Mouse (Mus musculus) thymus, postnatal 10 days (tissue): ENCODE results near the gene Sarm1.

ENCODE experiments used
- DNase-seq, 2 experiments: peaks; one replicate each; pipeline ENCODE4 v3.0.0; 2021; ENCODE audit warnings: low spot score in 2 of 2

Gene Sarm1

GRCm38 (mm10) chr11:78463286-78464036 lies 34.1 kb downstream of the Sarm1 start:
- DNase-seq, result no peak

DNA sequence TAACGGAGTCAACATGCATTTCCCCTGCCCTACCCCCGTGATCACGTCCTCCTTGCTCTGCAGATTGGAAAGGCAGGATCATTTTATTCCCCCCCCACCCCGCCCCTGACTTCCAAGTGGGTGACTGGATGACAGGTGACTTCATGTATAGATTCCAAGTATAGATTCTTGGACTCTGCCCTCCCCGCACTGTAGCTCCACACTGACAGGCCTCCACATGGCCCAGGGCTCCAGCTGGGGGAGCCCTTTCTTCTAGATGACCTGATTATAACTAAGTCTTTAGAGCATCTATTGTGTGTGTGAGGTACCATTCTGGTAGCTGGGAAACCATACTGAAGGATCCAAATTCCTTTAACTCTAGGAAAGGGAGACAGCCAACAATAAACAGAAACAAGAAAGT lies 34.9 kb downstream of the Sarm1 start:
- no peak for DNase-seq

DNA sequence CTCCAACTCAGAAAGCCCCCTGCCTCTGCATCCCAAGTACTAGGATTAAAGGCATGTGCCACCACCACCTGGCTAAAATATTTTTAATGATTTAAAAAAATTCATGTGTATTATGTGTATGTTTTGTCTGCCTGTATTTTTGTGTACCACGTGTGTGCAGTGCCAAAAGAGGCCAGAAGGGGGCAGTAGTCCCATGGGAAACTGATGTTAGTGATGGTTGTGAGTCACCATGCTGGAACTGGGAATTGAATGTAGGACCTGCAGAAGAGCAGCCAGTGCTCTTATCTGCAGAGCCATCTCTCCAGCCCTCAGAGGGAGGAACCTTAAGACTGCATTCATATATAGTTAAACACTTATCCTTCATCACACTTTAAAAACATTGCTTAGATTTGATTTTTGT lies 35.7 kb downstream of the Sarm1 start:
- DNase-seq, result no peak

DNA sequence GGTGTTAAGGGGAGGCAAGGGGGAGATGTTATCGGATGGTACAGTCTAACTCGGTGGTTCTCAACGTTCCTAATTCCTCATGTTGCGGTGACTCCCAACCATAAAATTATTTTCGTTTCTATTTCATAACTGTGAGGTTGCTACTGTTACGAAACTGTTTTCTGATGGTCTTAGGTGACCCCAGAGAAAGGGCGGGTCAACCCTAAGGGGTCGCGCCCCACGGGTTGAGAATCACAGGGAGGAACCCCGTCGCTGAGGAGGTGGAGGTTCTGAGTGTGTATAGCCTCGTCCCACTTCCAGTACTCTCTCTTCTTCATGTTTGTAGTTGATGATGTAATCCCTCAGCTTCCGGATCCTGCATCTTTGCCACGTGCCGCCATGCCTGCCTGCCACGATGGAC lies 38.8 kb downstream of the Sarm1 start:
- DNase-seq, result no peak

DNA sequence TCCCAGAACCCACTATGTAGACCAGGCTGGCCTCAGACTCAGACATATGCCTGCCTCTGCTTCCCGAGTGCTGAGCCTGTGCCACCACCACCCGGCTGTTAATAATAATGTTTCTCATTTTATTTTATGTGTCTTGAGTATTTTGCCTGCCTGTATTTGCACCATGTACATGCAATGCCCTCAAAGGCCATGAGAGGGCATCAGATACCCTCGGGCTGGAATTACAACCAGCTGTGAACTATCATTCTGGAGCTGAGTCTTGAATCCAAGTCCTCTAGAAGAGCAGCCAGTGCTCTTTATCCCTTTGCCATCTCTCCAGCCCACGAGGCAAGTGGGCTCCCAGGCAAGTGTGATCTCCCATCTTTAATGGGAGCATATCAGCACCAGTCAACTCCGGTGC lies 42.2 kb downstream of the Sarm1 start:
- DNase-seq, result peak in 1 of 2 experiments; percentile 29

DNA sequence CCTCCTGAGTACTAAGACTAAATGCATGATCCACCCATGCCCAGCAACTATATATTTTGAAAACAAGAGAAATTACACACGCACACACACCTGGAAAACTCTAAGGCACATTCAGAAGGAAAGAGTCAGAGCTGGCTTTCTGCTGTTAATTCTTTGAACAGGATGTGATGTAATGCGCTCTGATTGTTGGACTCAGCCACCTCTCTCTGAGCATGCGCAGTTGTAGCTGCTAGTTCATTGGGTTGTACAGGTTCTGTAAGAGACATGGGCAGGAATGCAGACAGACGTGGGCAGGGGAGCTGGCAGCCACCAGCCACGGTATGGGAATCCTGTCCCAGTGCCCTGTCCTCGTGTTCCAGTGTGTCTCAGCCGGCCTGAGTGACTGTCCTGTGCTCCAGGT lies 43.3 kb downstream of the Sarm1 start:
- DNase-seq, result no peak

DNA sequence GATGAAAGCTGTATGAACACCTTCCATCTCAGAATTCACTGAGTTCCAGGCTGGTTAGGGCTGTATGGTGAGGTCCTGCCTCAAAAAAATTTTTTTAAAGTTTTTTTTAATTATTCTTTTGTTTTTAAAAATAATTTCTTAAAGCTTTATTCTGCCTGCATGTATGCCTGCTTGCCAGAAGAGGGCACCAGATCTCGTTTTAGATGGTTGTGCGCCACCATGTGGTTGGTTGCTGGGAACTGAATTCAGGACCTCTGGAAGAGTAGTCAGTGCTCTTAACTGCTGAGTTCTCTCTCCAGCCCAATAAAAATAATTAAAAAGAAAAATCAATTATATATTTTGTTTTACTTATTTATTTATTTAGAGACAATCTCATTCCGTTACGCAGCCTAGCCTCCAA lies 43.9 kb downstream of the Sarm1 start:
- peak; percentile 33 to 79 for DNase-seq

DNA sequence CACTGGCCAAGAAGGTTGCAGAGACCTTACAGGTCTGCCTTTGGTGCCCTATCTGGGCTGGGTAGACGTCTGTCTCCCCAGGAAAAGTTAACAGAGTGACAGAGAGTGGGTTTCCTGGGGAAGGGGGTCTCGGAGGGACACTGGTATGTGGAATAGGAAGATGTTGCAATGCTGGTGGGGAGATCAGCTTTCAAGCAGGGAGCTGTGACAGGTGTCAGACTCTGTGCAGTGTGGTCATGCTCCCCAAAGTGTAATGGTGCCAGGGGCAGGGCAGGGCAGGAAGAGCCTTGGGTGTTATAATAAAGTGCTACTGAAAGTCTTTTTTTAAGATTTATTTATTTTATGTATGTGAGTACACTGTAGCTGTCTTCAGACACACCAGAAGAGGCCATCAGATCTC lies 47.2 kb downstream of the Sarm1 start:
- DNase-seq, result no peak

GRCm38 (mm10) chr11:78448242-78448641 lies 49.3 kb downstream of the Sarm1 start:
- DNase-seq, result no peak

DNA sequence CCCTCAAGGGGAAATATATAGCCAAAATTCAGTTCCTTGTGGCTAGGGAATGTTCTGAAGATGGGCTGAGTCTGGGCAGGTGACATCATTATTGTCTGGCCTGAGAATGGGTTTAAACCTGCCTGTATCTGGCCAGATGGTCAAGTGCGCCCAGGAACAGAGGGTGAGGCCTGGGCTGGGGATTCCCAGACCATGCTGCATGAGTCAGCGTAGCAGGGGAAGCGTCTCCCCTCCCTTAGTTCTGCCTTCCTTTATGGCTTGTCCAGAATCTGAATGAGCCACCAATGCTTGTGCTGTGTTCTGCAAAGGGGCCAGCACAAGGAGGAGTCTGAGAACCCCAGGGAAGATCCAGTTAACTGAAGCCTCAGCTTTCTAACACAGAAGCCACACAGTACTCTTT lies 50.4 kb downstream of the Sarm1 start:
- no peak for DNase-seq

GRCm38 (mm10) chr11:78443115-78443514 lies 54.4 kb downstream of the Sarm1 start:
- no peak for DNase-seq

- DNase-seq, result no peak
Measured at GRCm38 (mm10) chr11:78438399-78438930, 59.1 kb downstream of the Sarm1 start.

GRCm38 (mm10) chr11:78437182-78437581 lies 60.4 kb downstream of the Sarm1 start:
- DNase-seq, result no peak

DNA sequence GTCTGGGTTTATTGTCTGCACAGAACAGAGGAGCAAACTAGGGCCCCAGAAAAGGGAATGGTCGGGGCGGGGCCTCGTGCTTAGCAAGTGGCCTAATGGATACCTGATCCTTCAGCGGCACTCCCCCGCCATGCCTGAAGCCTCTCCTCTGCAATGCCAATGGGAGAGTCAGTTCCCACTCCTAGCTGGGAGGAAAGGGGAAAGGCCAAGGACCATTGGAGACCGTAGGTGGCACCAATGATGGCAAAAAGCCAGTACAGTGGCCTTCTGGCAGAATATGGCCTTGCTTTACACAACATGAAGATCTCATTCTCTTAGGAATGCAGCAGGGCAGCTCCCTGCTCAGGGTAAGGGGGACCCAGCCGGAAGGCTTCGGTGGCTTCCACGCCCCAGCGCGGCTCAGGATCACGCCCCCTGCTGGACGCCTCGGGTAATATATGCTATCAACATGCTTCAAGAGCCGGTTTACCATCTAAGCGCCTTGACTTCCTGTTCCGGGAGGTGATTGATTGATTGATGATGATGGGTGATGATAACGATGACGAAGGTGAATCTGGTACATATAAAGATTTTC lies 61.7 kb downstream of the Sarm1 start:
- peak; percentile 9 to 65 for DNase-seq

DNA sequence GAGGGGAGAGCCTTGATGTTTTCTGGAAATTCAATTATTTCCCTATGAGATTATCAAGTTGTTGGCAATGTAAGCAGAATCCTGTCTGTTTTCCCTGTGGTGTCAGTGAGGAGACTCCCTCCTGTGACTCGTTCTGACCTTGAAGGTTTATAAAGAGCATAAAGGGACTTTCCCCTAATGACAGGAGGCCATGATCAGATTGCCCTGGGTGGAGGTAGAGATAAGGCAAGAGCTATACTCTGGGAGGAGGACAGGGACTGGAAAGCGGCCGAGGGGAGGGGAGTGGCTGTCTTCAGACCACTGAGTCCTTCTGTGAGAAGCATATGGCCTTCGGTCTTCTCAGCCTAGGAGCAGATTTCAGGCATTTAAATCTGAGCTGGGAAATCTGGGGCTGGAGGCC lies 63.5 kb downstream of the Sarm1 start:
- no peak for DNase-seq

DNA sequence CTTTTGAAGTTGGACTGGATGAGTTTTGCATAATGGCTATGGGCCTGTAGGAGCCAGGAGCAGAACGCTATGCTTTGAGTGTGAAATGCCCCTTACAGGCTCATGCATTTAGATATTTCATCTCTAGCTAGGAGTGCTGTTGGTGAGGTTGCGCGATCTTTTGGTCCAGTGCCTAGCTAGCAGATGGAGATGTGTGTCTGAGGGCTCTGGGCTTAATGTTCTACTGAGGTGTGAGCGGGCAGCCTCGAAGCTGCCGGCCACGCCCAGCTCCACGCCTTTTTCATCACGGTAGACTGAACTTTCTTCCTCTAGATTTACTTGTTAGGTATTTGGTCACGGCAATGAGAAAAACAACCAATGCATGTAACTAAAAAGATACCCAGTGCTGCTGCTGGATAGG lies 66.4 kb downstream of the Sarm1 start:
- DNase-seq, result no peak

GRCm38 (mm10) chr11:78430195-78430878 lies 67.2 kb downstream of the Sarm1 start:
- DNase-seq, result no peak

DNA sequence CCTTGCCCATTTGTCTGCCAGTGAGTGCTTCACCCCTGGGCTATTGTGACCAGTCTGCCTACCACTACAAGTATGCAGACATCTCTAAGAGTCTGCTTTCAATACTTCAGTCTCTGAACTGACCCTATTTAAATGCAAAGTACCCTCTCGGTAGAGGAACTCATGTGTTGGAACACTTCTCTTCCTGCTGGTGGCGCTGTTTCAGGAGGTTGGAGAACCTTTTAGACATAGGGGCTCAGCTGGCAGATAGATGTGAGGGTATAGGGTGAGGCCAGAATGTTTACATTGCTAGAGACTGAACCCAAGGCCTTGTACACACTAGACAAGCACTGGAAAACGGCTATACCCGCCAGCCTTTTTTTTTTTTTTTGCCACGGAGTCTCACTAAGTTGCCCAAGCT lies 69.2 kb downstream of the Sarm1 start:
- DNase-seq, result no peak

DNA sequence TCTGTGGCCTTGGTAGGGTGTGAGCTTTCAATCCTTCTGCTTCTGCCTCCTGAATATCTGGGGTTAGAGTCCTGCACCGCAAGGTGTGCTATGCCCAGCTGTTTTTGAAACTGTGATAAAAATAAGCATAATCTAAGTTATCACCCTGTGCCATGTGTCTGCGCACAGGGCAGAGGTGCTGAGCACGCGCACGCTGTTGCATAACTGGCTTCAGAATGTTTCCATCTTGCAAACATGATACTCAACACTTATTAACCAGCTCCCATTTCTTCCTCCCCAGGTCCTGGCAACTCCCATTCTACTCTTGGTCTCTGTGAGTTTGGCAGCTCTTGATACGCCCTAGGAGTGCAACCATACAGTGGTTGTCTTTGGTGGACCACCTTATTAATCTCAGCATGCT lies 69.9 kb downstream of the Sarm1 start:
- no peak for DNase-seq

- DNase-seq, result no peak
Measured at GRCm38 (mm10) chr11:78425572-78425971, 72.0 kb downstream of the Sarm1 start.

DNA sequence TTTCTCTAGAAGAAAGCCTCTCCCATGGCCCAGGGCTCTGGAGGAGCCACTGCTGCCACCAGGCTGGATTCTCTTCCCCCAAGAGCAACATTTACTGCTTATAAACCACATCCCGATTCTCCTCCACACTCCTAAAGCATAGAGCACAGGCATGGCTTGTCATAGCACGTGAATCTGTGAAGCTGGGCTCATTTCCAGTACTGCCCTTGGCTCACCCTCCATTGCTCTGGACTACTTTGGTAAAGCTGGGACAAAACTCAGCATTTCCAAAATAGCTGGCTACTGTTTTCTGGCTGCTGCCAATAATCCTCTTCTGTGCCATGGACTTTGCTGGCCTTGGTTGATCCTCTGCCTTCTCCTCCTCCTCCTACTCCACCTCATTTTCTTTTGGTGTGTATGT lies 73.2 kb downstream of the Sarm1 start:
- DNase-seq, result no peak
